In the genomic region with DNA sequence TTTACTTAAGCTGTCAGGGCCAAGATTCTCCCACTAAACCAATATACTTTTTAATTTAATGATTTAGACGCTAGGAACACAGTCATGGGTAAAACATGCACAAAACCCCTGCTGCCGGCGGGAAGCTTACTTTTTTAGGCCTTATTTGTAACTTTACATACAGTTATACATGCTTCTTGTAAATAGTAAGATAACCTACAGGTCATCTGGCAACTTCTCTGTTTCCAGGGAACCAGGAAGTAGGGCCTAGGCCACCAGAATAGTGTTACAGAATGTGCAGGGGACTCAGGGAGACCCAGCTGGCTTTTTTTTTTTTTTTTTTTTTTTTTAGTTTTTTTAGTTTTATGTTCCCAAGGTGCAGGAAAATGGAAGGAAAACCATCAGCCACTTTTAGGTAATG, we compare ENCODE assay signal across 8 mouse cellular contexts. TPM values are rescaled to one million over a fixed set of nuclear protein-coding genes. Genes with fewer than 3 reads are reported as not detected.
DNase-seq lines count a peak whose midpoint lies in the region; ATAC-seq lines count a peak whose summit lies in the region.

No protein-coding gene starts in this region.

- peak overlapping the region; percentile 84 for H3K4me2 ChIP-seq in heart, embryonic 16.5 days (ENCODE audit: low read depth, low read length)
- peak overlapping the region; percentile 81 for H3K4me2 ChIP-seq in hindbrain, embryonic 16.5 days (ENCODE audit: low read length)
- peak overlapping the region; percentile 75 for H3K4me2 ChIP-seq in midbrain, embryonic 14.5 days (ENCODE audit: low read length)

- no peak for ATAC-seq in heart, embryonic 16.5 days (replicated peaks; ENCODE audit: extremely low read depth, insufficient read depth, low FRiP score)
- no peak for ATAC-seq in hindbrain, embryonic 16.5 days
- ATAC-seq in midbrain, embryonic 14.5 days (ENCODE audit: low FRiP score, low TSS enrichment), result no peak

- no peak for DNase-seq in heart, postnatal 36 days
- DNase-seq in MEL-GATA-1-ER (ENCODE audit: extremely low read depth, low read depth), result peak; percentile 48
- no peak for DNase-seq in midbrain, embryonic 14.5 days
- no peak for DNase-seq in frontal cortex, postnatal 10 days (ENCODE audit: low spot score in 2 of 2)
- DNase-seq in cerebellum, postnatal 14 days, result no peak
- no peak for DNase-seq in layer of hippocampus, adult 18-20 months (ENCODE audit: low spot score in 2 of 2)

- WGBS in heart, embryonic 16.5 days, result 48% methylated on average over 3 of the region's 3 CpGs
- 73% methylated on average over 3 of the region's 3 CpGs for WGBS in hindbrain, embryonic 16.5 days
- WGBS in midbrain, embryonic 14.5 days, result 76% methylated on average over 3 of the region's 3 CpGs

- H3K27ac ChIP-seq in heart, embryonic 16.5 days (ENCODE audit: low read length), result peak overlapping the region; percentile 48
- H3K27ac ChIP-seq in hindbrain, embryonic 16.5 days (ENCODE audit: low read depth, low read length), result no peak overlapping the region
- H3K27ac ChIP-seq in midbrain, embryonic 14.5 days (replicated peaks; ENCODE audit: low read depth, low read length), result no peak overlapping the region

- H3K27me3 ChIP-seq in heart, embryonic 16.5 days (ENCODE audit: control insufficient read depth, insufficient read depth, low read length), result no peaks in the 10 kb centered on the region
- no peaks in the 10 kb centered on the region for H3K27me3 ChIP-seq in hindbrain, embryonic 16.5 days (replicated peaks; ENCODE audit: control insufficient read depth, insufficient read depth, low read length)
- H3K27me3 ChIP-seq in midbrain, embryonic 14.5 days (ENCODE audit: control insufficient read depth, insufficient read depth, low read length), result no peaks in the 10 kb centered on the region

- no peaks in the 10 kb centered on the region for H3K9me3 ChIP-seq in heart, embryonic 16.5 days (replicated peaks; ENCODE audit: control insufficient read depth, low read length)
- H3K9me3 ChIP-seq in hindbrain, embryonic 16.5 days (ENCODE audit: control insufficient read depth, low read length), result no peaks in the 10 kb centered on the region
- H3K9me3 ChIP-seq in midbrain, embryonic 14.5 days (ENCODE audit: control insufficient read depth, low read length), result no peaks in the 10 kb centered on the region

- no peaks in the 10 kb centered on the region for H3K36me3 ChIP-seq in heart, embryonic 16.5 days (ENCODE audit: control insufficient read depth, insufficient read depth)
- H3K36me3 ChIP-seq in hindbrain, embryonic 16.5 days (ENCODE audit: control insufficient read depth, insufficient read depth, low read length), result no peaks in the 10 kb centered on the region
- H3K36me3 ChIP-seq in midbrain, embryonic 14.5 days (ENCODE audit: control insufficient read depth, insufficient read depth, low read length), result no peaks in the 10 kb centered on the region

- H3K9ac ChIP-seq in heart, embryonic 16.5 days (ENCODE audit: low read length), result peak overlapping the region; percentile 90
- H3K9ac ChIP-seq in hindbrain, embryonic 16.5 days (ENCODE audit: low read depth, low read length), result no peak overlapping the region
- H3K9ac ChIP-seq in midbrain, embryonic 14.5 days (replicated peaks; ENCODE audit: low read length), result no peak overlapping the region

- intact Hi-C loops in heart, postnatal 36 days (cut with DNase I), result loop anchor here (10.0 kb wide), 1 partner anchor 495 kb away; no protein-coding TSS in a partner anchor

- H3K4me3 ChIP-seq in heart, embryonic 16.5 days (ENCODE audit: low read length), result peak overlapping the region; percentile 85
- peak overlapping the region; percentile 82; the same call in 1 of the 2 replicates for H3K4me3 ChIP-seq in hindbrain, embryonic 16.5 days (ENCODE audit: low read length)
- H3K4me3 ChIP-seq in midbrain, embryonic 14.5 days (replicated peaks; ENCODE audit: low read depth, low read length), result peak overlapping the region; percentile 75; the same call in 1 of the 2 replicates

- peaks cover 15% of the 10 kb centered on the region for H3K4me1 ChIP-seq in heart, embryonic 16.5 days (ENCODE audit: control insufficient read depth, insufficient read depth, low read length)
- H3K4me1 ChIP-seq in hindbrain, embryonic 16.5 days (ENCODE audit: control insufficient read depth, insufficient read depth, low read depth, low read length), result peaks cover 8% of the 10 kb centered on the region
- H3K4me1 ChIP-seq in midbrain, embryonic 14.5 days (ENCODE audit: control insufficient read depth, insufficient read depth, low read length), result 0 out of 2 replicates have a peak, but pooled peaks cover 9% of the 10 kb centered on the region

RNA-seq across cellular contexts. Expression of a gene that starts 1.2 kb away (rescaled TPM):
- polyA plus RNA-seq in heart, embryonic 16.5 days (2015; fragmentation: Nextera tagmentation; extraction: Ambion mirVana), result 6.1 and 6.5 TPM in 2 replicates
- total RNA-seq in heart, postnatal 36 days (2021), result 1 to 10 TPM; 4.8 to 6.5 TPM
- polyA plus RNA-seq in hindbrain, embryonic 16.5 days (2015; fragmentation: Nextera tagmentation; extraction: Ambion mirVana), result 8.3 and 9.3 TPM in 2 replicates
- polyA plus RNA-seq in midbrain, embryonic 14.5 days (2014; fragmentation: Nextera tagmentation; extraction: Ambion mirVana), result 7.3 and 10.2 TPM in 2 replicates
- total RNA-seq in layer of hippocampus, adult 18-20 months (2021), result 10 to 100 TPM; 20.7 to 22.1 TPM

RNA-seq across cellular contexts. Expression of a gene that starts 16.4 kb away (rescaled TPM):
- 0.53 and 0.54 TPM in 2 replicates for polyA plus RNA-seq in heart, embryonic 16.5 days (2015; fragmentation: Nextera tagmentation; extraction: Ambion mirVana)
- total RNA-seq in heart, postnatal 36 days (2021), result under 1 TPM; 0.14 to 0.17 TPM
- polyA plus RNA-seq in hindbrain, embryonic 16.5 days (2015; fragmentation: Nextera tagmentation; extraction: Ambion mirVana), result 8.6 and 9.6 TPM in 2 replicates
- polyA plus RNA-seq in midbrain, embryonic 14.5 days (2014; fragmentation: Nextera tagmentation; extraction: Ambion mirVana), result 4.1 and 4.7 TPM in 2 replicates
- total RNA-seq in layer of hippocampus, adult 18-20 months (2021), result 10 to 100 TPM; 10.8 to 12.0 TPM
